25 mouse cellular contexts compared by ENCODE assay signal in the genomic region with DNA sequence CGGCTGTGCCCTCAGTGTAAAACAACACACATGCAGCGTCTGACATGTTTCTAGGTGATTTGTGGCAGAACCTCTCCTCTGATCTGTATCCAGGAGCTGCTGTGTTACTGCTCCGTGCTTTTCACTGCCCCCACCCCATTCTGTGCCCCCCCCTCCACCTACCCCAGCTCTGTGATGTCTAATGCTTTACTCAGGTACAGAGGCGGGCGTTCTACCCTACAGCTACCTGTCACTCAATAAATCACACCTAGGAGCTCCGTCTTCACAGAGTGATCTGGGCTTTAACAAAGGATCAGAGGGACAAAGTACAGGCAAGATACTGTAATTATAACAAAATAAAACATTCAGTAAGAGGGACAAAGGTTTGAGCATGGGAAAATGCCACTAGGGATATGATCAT.
A peak's percentile ranks its signal among the peaks of the same experiment; 100 is the strongest.
DNase-seq lines count a peak whose midpoint lies in the region; ATAC-seq and TF ChIP-seq lines count a peak whose summit lies in the region.
"Had no signal": no experiment of that assay in that cellular context is flagged by ENCODE, and none has a peak within 500 bp of the region (broad histone marks: within the 10 kb centered on the region; RNA-seq: fewer than 3 reads in every experiment).

No protein-coding gene starts in this region.

- no peaks in the 10 kb centered on the region for H3K36me3 ChIP-seq in forebrain, embryonic 15.5 days
- H3K36me3 ChIP-seq in forebrain, embryonic 11.5 days (ENCODE audit: control insufficient read depth, insufficient read depth, low read length): no peaks in the 10 kb centered on the region
- H3K36me3 ChIP-seq in liver, postnatal 0 days (replicated peaks; ENCODE audit: insufficient read depth, low read length): no peaks in the 10 kb centered on the region
- H3K36me3 ChIP-seq in liver, embryonic 11.5 days (ENCODE audit: control insufficient read depth, insufficient read depth, low read length): no peaks in the 10 kb centered on the region
- H3K36me3 ChIP-seq in limb, embryonic 10.5 days: no peaks in the 10 kb centered on the region
- H3K36me3 ChIP-seq in neural tube, embryonic 15.5 days: no peaks in the 10 kb centered on the region
- H3K36me3 ChIP-seq: heart, embryonic 15.5 days; limb, embryonic 12.5 days; liver, embryonic 12.5 days had no signal

- no peak for TF ChIP-seq EP300 in liver, postnatal 0 days (IDR thresholded peaks at IDR 0.05; ENCODE audit: low read depth)

- peak; percentile 13; the same call in 1 of the 2 replicates for ATAC-seq in forebrain, embryonic 15.5 days (replicated peaks)
- no peak for ATAC-seq in forebrain, embryonic 11.5 days (replicated peaks; ENCODE audit: low FRiP score)
- ATAC-seq in liver, postnatal 0 days: no peak
- ATAC-seq in liver, embryonic 11.5 days (replicated peaks; ENCODE audit: low FRiP score): no peak
- ATAC-seq in neural tube, embryonic 15.5 days (ENCODE audit: low FRiP score): peak; percentile 57
- ATAC-seq: forebrain, postnatal 0 days; inflammation-experienced regulatory T-cells, adult 6 months had no signal

- no peak overlapping the region for H3K4me2 ChIP-seq in forebrain, embryonic 15.5 days (replicated peaks)
- no peak overlapping the region for H3K4me2 ChIP-seq in forebrain, embryonic 11.5 days (ENCODE audit: low read depth, low read length, severe bottlenecking)
- 0 out of 2 replicates have a peak overlapping the region, but pooled peaks have one; percentile 0 for H3K4me2 ChIP-seq in liver, postnatal 0 days (ENCODE audit: low read depth, low read length)
- H3K4me2 ChIP-seq in liver, embryonic 11.5 days: no peak overlapping the region
- no peak overlapping the region for H3K4me2 ChIP-seq in neural tube, embryonic 15.5 days
- H3K4me2 ChIP-seq: heart, embryonic 15.5 days; limb, embryonic 12.5 days; liver, embryonic 12.5 days had no signal

- no peaks in the 10 kb centered on the region for H3K9me3 ChIP-seq in forebrain, embryonic 15.5 days
- no peaks in the 10 kb centered on the region for H3K9me3 ChIP-seq in forebrain, embryonic 11.5 days (ENCODE audit: control insufficient read depth, low read length)
- no peaks in the 10 kb centered on the region for H3K9me3 ChIP-seq in liver, postnatal 0 days (ENCODE audit: low read length)
- no peaks in the 10 kb centered on the region for H3K9me3 ChIP-seq in liver, embryonic 11.5 days (ENCODE audit: control insufficient read depth, low read length)
- H3K9me3 ChIP-seq in limb, embryonic 10.5 days (replicated peaks): no peaks in the 10 kb centered on the region
- H3K9me3 ChIP-seq in neural tube, embryonic 15.5 days (replicated peaks): no peaks in the 10 kb centered on the region
- H3K9me3 ChIP-seq: heart, embryonic 15.5 days; limb, embryonic 12.5 days; liver, embryonic 12.5 days had no signal

- no peak for TF ChIP-seq CTCF in liver, postnatal 0 days (IDR thresholded peaks at IDR 0.05; ENCODE audit: low read depth)

- no peak overlapping the region for H3K27ac ChIP-seq in forebrain, embryonic 15.5 days (replicated peaks)
- no peak overlapping the region for H3K27ac ChIP-seq in forebrain, embryonic 11.5 days (ENCODE audit: low read depth, low read length)
- no peak overlapping the region for H3K27ac ChIP-seq in liver, postnatal 0 days (ENCODE audit: low read depth)
- no peak overlapping the region for H3K27ac ChIP-seq in liver, embryonic 11.5 days (ENCODE audit: low read depth, low read length)
- H3K27ac ChIP-seq in limb, embryonic 10.5 days: peak overlapping the region; percentile 62
- no peak overlapping the region for H3K27ac ChIP-seq in neural tube, embryonic 15.5 days (replicated peaks)
- H3K27ac ChIP-seq: heart, embryonic 15.5 days; limb, embryonic 12.5 days; liver, embryonic 12.5 days; stomach, postnatal 0 days had no signal

- 66% methylated on average over 6 of the region's 6 CpGs for WGBS in forebrain, embryonic 15.5 days
- 80% methylated on average over 6 of the region's 6 CpGs for WGBS in forebrain, embryonic 11.5 days
- WGBS in liver, postnatal 0 days (ENCODE audit: insufficient replicate concordance): 57% methylated on average over 6 of the region's 6 CpGs
- 51% methylated on average over 6 of the region's 6 CpGs for WGBS in liver, embryonic 11.5 days
- WGBS in limb, embryonic 10.5 days: 25% methylated on average over 6 of the region's 6 CpGs
- 37% methylated on average over 6 of the region's 6 CpGs for whole genome bisulfite sequencing in neural tube, embryonic 15.5 days

- no peak overlapping the region for H3K9ac ChIP-seq in forebrain, embryonic 15.5 days (replicated peaks)
- no peak overlapping the region for H3K9ac ChIP-seq in forebrain, embryonic 11.5 days (ENCODE audit: low read length)
- no peak overlapping the region for H3K9ac ChIP-seq in liver, postnatal 0 days (replicated peaks)
- no peak overlapping the region for H3K9ac ChIP-seq in liver, embryonic 11.5 days (ENCODE audit: low read depth, low read length)
- no peak overlapping the region for H3K9ac ChIP-seq in neural tube, embryonic 15.5 days (replicated peaks)
- H3K9ac ChIP-seq: forebrain, postnatal 0 days; heart, embryonic 15.5 days; limb, embryonic 12.5 days; liver, embryonic 12.5 days had no signal

- H3K4me1 ChIP-seq in forebrain, embryonic 15.5 days: no peaks in the 10 kb centered on the region
- H3K4me1 ChIP-seq in forebrain, embryonic 11.5 days (replicated peaks; ENCODE audit: control insufficient read depth, insufficient read depth, low read length): no peaks in the 10 kb centered on the region
- H3K4me1 ChIP-seq in liver, postnatal 0 days (ENCODE audit: insufficient read depth): no peaks in the 10 kb centered on the region
- H3K4me1 ChIP-seq in liver, embryonic 11.5 days (replicated peaks; ENCODE audit: control insufficient read depth, insufficient read depth, low read length): no peaks in the 10 kb centered on the region
- H3K4me1 ChIP-seq in limb, embryonic 10.5 days: peaks cover 19% of the 10 kb centered on the region
- H3K4me1 ChIP-seq in neural tube, embryonic 15.5 days: no peaks in the 10 kb centered on the region
- H3K4me1 ChIP-seq: heart, embryonic 15.5 days; liver, embryonic 12.5 days had no signal

- DNase-seq in forebrain, embryonic 11.5 days (ENCODE audit: low spot score): no peak
- no peak for DNase-seq in liver, postnatal 0 days
- DNase-seq in liver, embryonic 11.5 days (ENCODE audit: low spot score): no peak
- DNase-seq in limb, embryonic 10.5 days (ENCODE audit: low spot score): no peak
- DNase-seq in retina, postnatal 1 day: no peak
- DNase-seq: adrenal gland, postnatal 14 days; cerebellum, adult 8-10 months; cerebellum, postnatal 36 days; embryo, embryonic 11 days; forebrain, postnatal 0 days; gastrocnemius, postnatal 36 days; heart, postnatal 4 days; kidney, postnatal 36 days; layer of hippocampus, postnatal 36 days; lung, adult 2 months; lung, postnatal 14 days; thymus, adult 2 months; thymus, postnatal 4 days had no signal

- H3K4me3 ChIP-seq in forebrain, embryonic 15.5 days: no peak overlapping the region
- no peak overlapping the region for H3K4me3 ChIP-seq in forebrain, embryonic 11.5 days (ENCODE audit: low read depth, low read length)
- H3K4me3 ChIP-seq in liver, postnatal 0 days (ENCODE audit: low read depth, low read length): no peak overlapping the region
- H3K4me3 ChIP-seq in liver, embryonic 11.5 days (ENCODE audit: low read depth, low read length): no peak overlapping the region
- no peak overlapping the region for H3K4me3 ChIP-seq in limb, embryonic 10.5 days
- H3K4me3 ChIP-seq in neural tube, embryonic 15.5 days (replicated peaks): no peak overlapping the region
- H3K4me3 ChIP-seq: heart, embryonic 15.5 days; limb, embryonic 12.5 days; liver, embryonic 12.5 days had no signal

- H3K27me3 ChIP-seq in forebrain, embryonic 15.5 days: no peaks in the 10 kb centered on the region
- no peaks in the 10 kb centered on the region for H3K27me3 ChIP-seq in forebrain, embryonic 11.5 days (ENCODE audit: control insufficient read depth, insufficient read depth, low read length)
- no peaks in the 10 kb centered on the region for H3K27me3 ChIP-seq in liver, postnatal 0 days (ENCODE audit: insufficient read depth, low read length)
- no peaks in the 10 kb centered on the region for H3K27me3 ChIP-seq in liver, embryonic 11.5 days (replicated peaks; ENCODE audit: control insufficient read depth, insufficient read depth, low read length)
- H3K27me3 ChIP-seq in limb, embryonic 10.5 days (ENCODE audit: low read depth, poor library complexity, severe bottlenecking): no peaks in the 10 kb centered on the region
- H3K27me3 ChIP-seq in neural tube, embryonic 15.5 days (replicated peaks): no peaks in the 10 kb centered on the region
- H3K27me3 ChIP-seq: heart, embryonic 15.5 days; limb, embryonic 12.5 days; liver, embryonic 12.5 days had no signal

Comparison
In these comparisons a context has a peak if more than half of its experiments do, and no peak if none do; other contexts are left out.
1. ATAC-seq: peak in forebrain, embryonic 15.5 days (single experiment) and neural tube, embryonic 15.5 days (single experiment); none in forebrain, embryonic 11.5 days (single experiment), liver, postnatal 0 days (single experiment) and liver, embryonic 11.5 days (single experiment).